9 mouse cellular contexts compared by ENCODE assay signal in genomic region chr6:24347745-24348480, GRCm38 (mm10).
DNase-seq lines count a peak whose midpoint lies in the region; ATAC-seq and TF ChIP-seq lines count a peak whose summit lies in the region.
"Had no signal": no experiment of that assay in that cellular context is flagged by ENCODE, and none has a peak within 500 bp of the region (broad histone marks: within the 10 kb centered on the region; RNA-seq: fewer than 3 reads in every experiment).

No protein-coding gene starts in this region.

- no peaks in the 10 kb centered on the region for H3K36me3 ChIP-seq in heart, embryonic 16.5 days (ENCODE audit: control insufficient read depth, insufficient read depth)

- peak; percentile 40 for DNase-seq in adrenal gland, postnatal 10 days
- no peak for DNase-seq in adrenal gland, postnatal 4 days (ENCODE audit: low spot score in 2 of 2)
- peak; percentile 13 for DNase-seq in Patski (ENCODE audit: low read depth, low spot score)
- peak; percentile 88 for DNase-seq in kidney, postnatal 10 days
- peak; percentile 38 to 42 for DNase-seq in thymus, postnatal 10 days (ENCODE audit: low spot score in 2 of 2)
- DNase-seq in gastrocnemius, postnatal 10 days, result no peak

- no peak overlapping the region for H3K4me3 ChIP-seq in heart, embryonic 16.5 days (ENCODE audit: low read length)
- H3K4me3 ChIP-seq: erythroblast, embryonic 14.5 days had no signal

- CTCF ChIA-PET in Patski (lab: Charles Lee), result no interaction called here

- 66% methylated on average over 13 of the region's 13 CpGs for WGBS in heart, embryonic 16.5 days

- no peak overlapping the region for H3K27ac ChIP-seq in heart, embryonic 16.5 days (ENCODE audit: low read length)

- no peak for TF ChIP-seq CTCF in Patski (IDR thresholded peaks at IDR 0.05)

- no peak for ATAC-seq in Patski
- ATAC-seq in heart, embryonic 16.5 days (replicated peaks; ENCODE audit: extremely low read depth, insufficient read depth, low FRiP score), result no peak; the same call in 1 of the 2 replicates
- peak; percentile 79 for ATAC-seq in megakaryocyte progenitor cell, adult 5-6 weeks (replicated peaks; ENCODE audit: poor library complexity)

- no peaks in the 10 kb centered on the region for H3K4me1 ChIP-seq in heart, embryonic 16.5 days (ENCODE audit: control insufficient read depth, insufficient read depth, low read length)

- no peaks in the 10 kb centered on the region for H3K9me3 ChIP-seq in heart, embryonic 16.5 days (replicated peaks; ENCODE audit: control insufficient read depth, low read length)

- in situ Hi-C loops in Patski (cut with MboI; ENCODE audit: low pct_unique_long_range_greater_than_20kb), result no loop called here

- no peaks in the 10 kb centered on the region for H3K27me3 ChIP-seq in Patski
- H3K27me3 ChIP-seq in heart, embryonic 16.5 days (ENCODE audit: control insufficient read depth, insufficient read depth, low read length), result no peaks in the 10 kb centered on the region

- H3K9ac ChIP-seq in heart, embryonic 16.5 days (ENCODE audit: low read length), result no peak overlapping the region

- peak overlapping the region; percentile 5; the same call in 1 of the 2 replicates for H3K4me2 ChIP-seq in heart, embryonic 16.5 days (ENCODE audit: low read depth, low read length)

- POLR2A ChIA-PET in Patski (lab: Charles Lee), result no interaction called here

Comparison
In these comparisons a context has a peak if more than half of its experiments do, and no peak if none do; other contexts are left out.
1. DNase-seq: peak in adrenal gland, postnatal 10 days (single experiment), Patski (single experiment), kidney, postnatal 10 days (single experiment) and thymus, postnatal 10 days (2 of 2); none in adrenal gland, postnatal 4 days (0 of 2) and gastrocnemius, postnatal 10 days (single experiment).